Mouse (Mus musculus): ENCODE data around the gene A930017K11Rik. TPM values are rescaled to one million over a fixed set of nuclear protein-coding genes. Genes with fewer than 3 reads are reported as not detected.

The A930017K11Rik gene
- total RNA-seq, 1 experiment from 2014 or later: not detected

DNA sequence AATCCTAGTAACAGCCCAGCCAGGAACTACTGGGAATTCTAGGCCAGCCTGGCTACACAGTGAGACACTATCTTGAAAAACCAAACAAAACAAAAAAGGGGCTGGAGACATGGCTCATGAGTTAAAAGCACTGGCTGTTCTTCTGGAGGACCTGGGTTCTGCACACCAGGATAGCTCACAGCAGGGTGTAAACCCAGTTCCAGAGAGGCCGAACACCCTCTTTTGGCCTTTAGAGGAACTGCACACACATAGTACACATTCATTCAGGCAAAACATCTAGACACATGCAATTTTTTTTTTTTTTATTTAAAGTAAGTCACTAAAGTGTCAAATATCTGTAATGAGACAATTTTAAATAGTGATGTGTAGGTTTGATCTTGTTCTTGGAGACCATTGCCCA, 52.2 kb downstream of the A930017K11Rik start:
- no peak for ATAC-seq (ENCODE audit: extremely low read depth, insufficient number of reproducible peaks, low FRiP score, poor library complexity, severe bottlenecking)

Other genes with a start within 250 kb of the A930017K11Rik start
- not detected in 2 replicates for gene Gng13, start 235.4 kb downstream of the A930017K11Rik start, total RNA-seq (2017)
- gene Chtf18, start 225.1 kb downstream of the A930017K11Rik start, total RNA-seq (2017): 1.5 and 2.3 TPM in 2 replicates
- 1.7 and 2.2 TPM in 2 replicates for gene Rpusd1, start 224.9 kb downstream of the A930017K11Rik start, total RNA-seq (2017)
- not detected in 2 replicates for gene Mslnl, start 216.5 kb downstream of the A930017K11Rik start, total RNA-seq (2017)
- gene Msln, start 198.2 kb downstream of the A930017K11Rik start, total RNA-seq (2017): 1.6 TPM in 1 of 2 replicates, not detected in the other
- 36.2 and 41.3 TPM in 2 replicates for gene Narfl, start 178.8 kb downstream of the A930017K11Rik start, total RNA-seq (2017)
- 21.5 and 24.7 TPM in 2 replicates for gene Haghl, start 166.9 kb downstream of the A930017K11Rik start, total RNA-seq (2017)
- 0.25 TPM in 1 of 2 replicates, not detected in the other for gene Ccdc78, start 166.0 kb downstream of the A930017K11Rik start, total RNA-seq (2017)
- gene Fam173a, start 159.7 kb downstream of the A930017K11Rik start, total RNA-seq (2017): 23.6 and 33.3 TPM in 2 replicates
- gene AC134908.4, start 156.9 kb downstream of the A930017K11Rik start, total RNA-seq (2017): not detected in 2 replicates
- gene Metrn, start 155.4 kb downstream of the A930017K11Rik start, total RNA-seq (2017): 3.5 and 4.4 TPM in 2 replicates
- not detected in 2 replicates for gene Fbxl16, start 143.5 kb downstream of the A930017K11Rik start, total RNA-seq (2017)
- 12.9 and 13.4 TPM in 2 replicates for gene Wdr24, start 128.9 kb downstream of the A930017K11Rik start, total RNA-seq (2017)
- gene Jmjd8, start 123.7 kb downstream of the A930017K11Rik start, total RNA-seq (2017): 10.9 and 11.0 TPM in 2 replicates
- 74.8 and 79.7 TPM in 2 replicates for gene Stub1, start 119.2 kb downstream of the A930017K11Rik start, total RNA-seq (2017)
- 1.5 TPM in 1 of 2 replicates, not detected in the other for gene Rhbdl1, start 115.3 kb downstream of the A930017K11Rik start, total RNA-seq (2017)
- gene Gm20683, start 110.8 kb downstream of the A930017K11Rik start, total RNA-seq (2017): 3.4 and 5.6 TPM in 2 replicates
- 34.6 and 37.0 TPM in 2 replicates for gene Rhot2, start 107.7 kb downstream of the A930017K11Rik start, total RNA-seq (2017)
- 7.4 and 8.4 TPM in 2 replicates for gene Wdr90, start 91.1 kb downstream of the A930017K11Rik start, total RNA-seq (2017)
- 1.2 TPM in 1 of 2 replicates, not detected in the other for gene Mcrip2, start 83.8 kb downstream of the A930017K11Rik start, total RNA-seq (2017)
- 5.8 and 7.1 TPM in 2 replicates for gene Mettl26, start 77.5 kb downstream of the A930017K11Rik start, total RNA-seq (2017)
- 2.0 and 3.0 TPM in 2 replicates for gene Wfikkn1, start 71.7 kb downstream of the A930017K11Rik start, total RNA-seq (2017)
- 6.5 and 7.8 TPM in 2 replicates for gene Rab40c, start 32.8 kb downstream of the A930017K11Rik start, total RNA-seq (2017)
- 23.3 and 28.6 TPM in 2 replicates for gene Pigq, start 7.6 kb downstream of the A930017K11Rik start, total RNA-seq (2017)
- not detected in 2 replicates for gene Nhlrc4, start 7.6 kb downstream of the A930017K11Rik start, total RNA-seq (2017)
- 9.2 and 10.2 TPM in 2 replicates for gene Capn15, start 33.2 kb upstream of the A930017K11Rik start, total RNA-seq (2017)
- 2.8 and 3.7 TPM in 2 replicates for gene Rab11fip3, start 117.0 kb upstream of the A930017K11Rik start, total RNA-seq (2017)
- 5.0 and 5.5 TPM in 2 replicates for gene Decr2, start 137.8 kb upstream of the A930017K11Rik start, total RNA-seq (2017)
- gene Nme4, start 143.0 kb upstream of the A930017K11Rik start, total RNA-seq (2017): 2.7 TPM in 1 of 2 replicates, not detected in the other
- 15.5 and 17.3 TPM in 2 replicates for gene Tmem8, start 160.7 kb upstream of the A930017K11Rik start, total RNA-seq (2017)
- gene Mrpl28, start 170.9 kb upstream of the A930017K11Rik start, total RNA-seq (2017): 10.7 and 19.7 TPM in 2 replicates
- 152 and 244 TPM in 2 replicates for gene Axin1, start 186.1 kb upstream of the A930017K11Rik start, total RNA-seq (2017)
- not detected in 2 replicates for gene Pdia2, start 246.5 kb upstream of the A930017K11Rik start, total RNA-seq (2017)